Mouse (Mus musculus): Measurements from ENCODE around the gene Zfp62. TPM values are rescaled to one million over a fixed set of nuclear protein-coding genes. Genes with fewer than 3 reads are reported as not detected.

Zfp62 gene
- polyA plus RNA-seq, 1 experiment: 22.1 TPM

DNA sequence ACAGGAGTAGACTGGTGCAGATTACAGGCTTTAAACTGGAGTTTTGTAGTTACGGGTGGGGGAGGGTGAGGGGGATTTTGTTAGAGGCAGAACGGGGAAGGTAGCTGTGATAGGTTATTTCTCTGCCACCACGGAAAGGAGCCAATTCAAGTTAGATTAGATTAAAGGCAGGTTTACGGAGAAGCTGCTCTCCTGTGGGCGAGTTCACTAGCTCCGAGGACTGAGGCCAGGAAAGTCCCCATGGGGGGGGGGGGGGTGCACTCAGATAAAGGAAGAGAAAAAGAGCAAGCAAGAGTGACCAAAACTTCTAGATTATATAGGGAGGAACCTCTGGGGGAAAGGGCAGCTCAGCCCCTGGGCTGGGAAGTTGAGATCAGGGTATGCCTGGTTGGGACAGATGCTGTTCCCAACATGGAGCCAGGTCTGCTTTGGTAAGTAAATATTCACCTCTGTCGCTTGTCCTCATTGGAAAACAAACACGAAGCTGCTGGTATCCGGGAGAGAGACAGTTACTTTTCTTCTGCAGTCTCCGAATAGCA, 500 bp upstream of the Zfp62 start:
- H3K4me1 ChIP-seq (ENCODE audit: control insufficient read depth, insufficient read depth, low read length): 0 out of 2 replicates have a peak, but pooled peaks cover 1% of the 10 kb centered on the region
- TF ChIP-seq CTCF (IDR thresholded peaks at IDR 0.05; ENCODE audit: extremely low read depth, insufficient read depth, low read length) (no peak), POLR2A (IDR thresholded peaks at IDR 0.05; ENCODE audit: extremely low read depth, insufficient read depth, low read length) (no peak)
- peak overlapping the region; percentile 98 for H3K4me3 ChIP-seq (ENCODE audit: insufficient read depth, low read length)
- H3K27ac ChIP-seq (ENCODE audit: insufficient read depth, low read length): peak overlapping the region; percentile 12; the same call in 1 of the 2 replicates

DNA sequence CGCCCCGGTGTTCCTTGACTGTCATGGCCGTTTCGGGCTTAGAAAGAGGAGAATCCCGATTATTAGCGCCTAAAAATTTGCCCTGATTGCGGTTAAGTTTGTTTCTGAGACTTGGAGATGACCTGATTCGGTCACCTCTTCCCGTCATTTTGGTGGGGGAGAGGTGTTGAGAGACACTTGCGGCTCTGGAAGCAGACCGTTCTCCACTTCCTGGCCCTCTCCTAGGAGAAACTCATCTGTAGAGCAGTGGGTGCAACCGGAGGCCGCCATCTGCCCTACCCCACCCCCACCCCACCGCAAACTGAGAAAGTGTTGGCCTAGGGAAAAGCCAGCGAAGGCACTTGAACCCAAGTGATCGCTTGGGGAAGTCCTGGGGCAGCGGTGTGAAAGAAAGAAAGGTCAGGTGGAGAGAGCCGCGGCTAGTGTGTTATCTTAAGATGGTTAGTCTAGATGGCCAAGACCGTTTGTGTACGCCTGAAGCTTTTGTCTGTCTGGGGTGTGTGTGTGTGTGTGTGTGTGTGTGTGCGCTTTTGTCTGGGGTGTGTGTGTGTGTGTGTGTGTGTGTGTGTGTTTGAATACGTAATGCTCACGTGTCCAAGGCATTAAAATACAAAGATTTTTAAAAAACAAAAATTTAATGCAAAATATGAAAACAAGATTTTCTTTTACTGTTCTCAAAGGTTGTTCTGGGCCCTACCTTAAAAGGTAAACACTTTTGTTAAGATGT, 842 bp downstream of the Zfp62 start:
- peak overlapping the region; percentile 98 for H3K4me3 ChIP-seq (ENCODE audit: insufficient read depth, low read length)
- peak overlapping the region; percentile 96 for H3K27ac ChIP-seq (ENCODE audit: insufficient read depth, low read length)
- H3K4me1 ChIP-seq (ENCODE audit: control insufficient read depth, insufficient read depth, low read length): 0 out of 2 replicates have a peak, but pooled peaks cover 1% of the 10 kb centered on the region
- TF ChIP-seq CTCF (IDR thresholded peaks at IDR 0.05; ENCODE audit: extremely low read depth, insufficient read depth, low read length): no peak
- TF ChIP-seq POLR2A (IDR thresholded peaks at IDR 0.05; ENCODE audit: extremely low read depth, insufficient read depth, low read length): no peak

- no peak for TF ChIP-seq POLR2A (IDR thresholded peaks at IDR 0.05; ENCODE audit: extremely low read depth, insufficient read depth, low read length)
- TF ChIP-seq CTCF (IDR thresholded peaks at IDR 0.05; ENCODE audit: extremely low read depth, insufficient read depth, low read length): no peak
- H3K27ac ChIP-seq (ENCODE audit: insufficient read depth, low read length): no peak overlapping the region
- H3K4me1 ChIP-seq (ENCODE audit: control insufficient read depth, insufficient read depth, low read length): peaks cover 1% of the 10 kb centered on the region; the same call in 1 of the 2 replicates
- no peak overlapping the region for H3K4me3 ChIP-seq (ENCODE audit: insufficient read depth, low read length)
Measured at GRCm38 (mm10) chr11:49205080-49205590, 2.0 kb downstream of the Zfp62 start.

DNA sequence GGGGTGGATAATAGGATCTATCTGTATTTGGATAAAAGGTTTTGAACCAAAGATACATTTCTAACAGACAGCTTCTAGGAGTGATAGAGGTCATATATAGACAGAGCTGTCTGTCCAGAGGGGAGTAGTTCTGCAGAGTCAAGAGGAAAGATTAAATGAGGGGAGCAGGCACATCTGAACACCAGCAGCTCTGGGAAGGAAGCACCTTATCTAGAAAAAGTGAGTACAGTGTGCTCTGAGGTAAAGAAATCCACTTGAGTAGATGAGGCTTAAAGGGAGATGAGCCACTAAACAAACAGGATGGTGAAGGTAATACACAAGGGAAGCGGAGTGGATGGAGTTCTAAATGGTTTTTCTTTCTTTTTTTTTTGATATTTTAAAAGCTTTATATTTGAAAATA, 4.4 kb downstream of the Zfp62 start:
- TF ChIP-seq POLR2A (IDR thresholded peaks at IDR 0.05; ENCODE audit: extremely low read depth, insufficient read depth, low read length): no peak
- TF ChIP-seq CTCF (IDR thresholded peaks at IDR 0.05; ENCODE audit: extremely low read depth, insufficient read depth, low read length): no peak
- Histone ChIP-seq H3K4me1 (ENCODE audit: control insufficient read depth, insufficient read depth, low read length) (peaks cover 3% of the 10 kb centered on the region), H3K4me3 (ENCODE audit: insufficient read depth, low read length) (no peak overlapping the region), H3K27ac (ENCODE audit: insufficient read depth, low read length) (no peak overlapping the region)

GRCm38 (mm10) chr11:49212577-49212976, 9.5 kb downstream of the Zfp62 start:
- Histone ChIP-seq H3K4me1 (ENCODE audit: control insufficient read depth, insufficient read depth, low read length) (peaks cover 3% of the 10 kb centered on the region), H3K4me3 (ENCODE audit: insufficient read depth, low read length) (no peak overlapping the region)
- TF ChIP-seq POLR2A (IDR thresholded peaks at IDR 0.05; ENCODE audit: extremely low read depth, insufficient read depth, low read length) (no peak), CTCF (IDR thresholded peaks at IDR 0.05; ENCODE audit: extremely low read depth, insufficient read depth, low read length) (no peak)

GRCm38 (mm10) chr11:49213505-49213904, 10.4 kb downstream of the Zfp62 start:
- Histone ChIP-seq H3K27ac (ENCODE audit: insufficient read depth, low read length) (no peak overlapping the region), H3K4me1 (ENCODE audit: control insufficient read depth, insufficient read depth, low read length) (peaks cover 3% of the 10 kb centered on the region), H3K4me3 (ENCODE audit: insufficient read depth, low read length) (no peak overlapping the region)
- TF ChIP-seq POLR2A (IDR thresholded peaks at IDR 0.05; ENCODE audit: extremely low read depth, insufficient read depth, low read length): no peak
- no peak for TF ChIP-seq CTCF (IDR thresholded peaks at IDR 0.05; ENCODE audit: extremely low read depth, insufficient read depth, low read length)

More at GRCm38 (mm10) chr11:49212577-49212976, 9.5 kb downstream of the Zfp62 start:
- H3K27ac ChIP-seq (ENCODE audit: insufficient read depth, low read length): no peak overlapping the region

- no peak overlapping the region for H3K27ac ChIP-seq (ENCODE audit: insufficient read depth, low read length)
- TF ChIP-seq CTCF (IDR thresholded peaks at IDR 0.05; ENCODE audit: extremely low read depth, insufficient read depth, low read length): no peak
- TF ChIP-seq POLR2A (IDR thresholded peaks at IDR 0.05; ENCODE audit: extremely low read depth, insufficient read depth, low read length): no peak
Measured at GRCm38 (mm10) chr11:49219271-49219670, 16.2 kb downstream of the Zfp62 start.

GRCm38 (mm10) chr11:49224455-49224854, 21.4 kb downstream of the Zfp62 start:
- Histone ChIP-seq H3K4me1 (ENCODE audit: control insufficient read depth, insufficient read depth, low read length) (no peaks in the 10 kb centered on the region), H3K4me3 (ENCODE audit: insufficient read depth, low read length) (no peak overlapping the region), H3K27ac (ENCODE audit: insufficient read depth, low read length) (no peak overlapping the region)
- TF ChIP-seq CTCF (IDR thresholded peaks at IDR 0.05; ENCODE audit: extremely low read depth, insufficient read depth, low read length) (no peak), POLR2A (IDR thresholded peaks at IDR 0.05; ENCODE audit: extremely low read depth, insufficient read depth, low read length) (no peak)

More at GRCm38 (mm10) chr11:49219271-49219670, 16.2 kb downstream of the Zfp62 start:
- H3K4me1 ChIP-seq (ENCODE audit: control insufficient read depth, insufficient read depth, low read length): no peaks in the 10 kb centered on the region
- no peak overlapping the region for H3K4me3 ChIP-seq (ENCODE audit: insufficient read depth, low read length)

GRCm38 (mm10) chr11:49232781-49233180, 29.7 kb downstream of the Zfp62 start:
- Histone ChIP-seq H3K4me3 (ENCODE audit: insufficient read depth, low read length) (no peak overlapping the region), H3K4me1 (ENCODE audit: control insufficient read depth, insufficient read depth, low read length) (no peaks in the 10 kb centered on the region), H3K27ac (ENCODE audit: insufficient read depth, low read length) (no peak overlapping the region)
- TF ChIP-seq CTCF (IDR thresholded peaks at IDR 0.05; ENCODE audit: extremely low read depth, insufficient read depth, low read length) (no peak), POLR2A (IDR thresholded peaks at IDR 0.05; ENCODE audit: extremely low read depth, insufficient read depth, low read length) (no peak)
